26 mouse cellular contexts compared by ENCODE assay signal in genomic region chr8:122955195-122955594, GRCm38 (mm10).
DNase-seq lines count a peak whose midpoint lies in the region; ATAC-seq and TF ChIP-seq lines count a peak whose summit lies in the region.
"Had no signal": no experiment of that assay in that cellular context is flagged by ENCODE, and none has a peak within 500 bp of the region (broad histone marks: within the 10 kb centered on the region; RNA-seq: fewer than 3 reads in every experiment).

No protein-coding gene starts in this region.

- H3K9me3 ChIP-seq in liver, embryonic 11.5 days (ENCODE audit: control insufficient read depth, low read length) = no peaks in the 10 kb centered on the region
- H3K9me3 ChIP-seq in liver, embryonic 14.5 days (ENCODE audit: control insufficient read depth, low read length) = no peaks in the 10 kb centered on the region
- H3K9me3 ChIP-seq in liver, postnatal 0 days (ENCODE audit: low read length) = no peaks in the 10 kb centered on the region
- H3K9me3 ChIP-seq in MEL (replicated peaks; ENCODE audit: insufficient read depth, low read length) = no peaks in the 10 kb centered on the region
- H3K9me3 ChIP-seq: embryonic facial prominence, embryonic 13.5 days; embryonic facial prominence, embryonic 15.5 days; forebrain, embryonic 10.5 days; forebrain, embryonic 12.5 days; G1E had no signal

- H3K79me2 ChIP-seq in MEL (ENCODE audit: control insufficient read depth, insufficient read depth, low read length, poor library complexity) = peaks cover 86% of the 10 kb centered on the region

- TF ChIP-seq POLR2A in MEL (IDR thresholded peaks at IDR 0.05; ENCODE audit: control insufficient read depth in 1 of 2, insufficient read depth in 1 of 2, low read depth in 1 of 2, low read length in 2 of 2, poor library complexity in 1 of 2) = no peak

- no peak for ATAC-seq in liver, embryonic 11.5 days (replicated peaks; ENCODE audit: low FRiP score)
- ATAC-seq in liver, embryonic 14.5 days (ENCODE audit: insufficient read depth) = no peak
- ATAC-seq in liver, postnatal 0 days = no peak
- ATAC-seq in megakaryocyte progenitor cell, adult 5-6 weeks (replicated peaks; ENCODE audit: poor library complexity) = peak; percentile 29
- no peak for ATAC-seq in CD4-positive, CD25-positive, alpha-beta regulatory T cell, adult 4 months
- ATAC-seq: forebrain, embryonic 14.5 days; forebrain, embryonic 16.5 days had no signal

- peak overlapping the region; percentile 35; the same call in 1 of the 2 replicates for H3K4me2 ChIP-seq in liver, embryonic 11.5 days
- H3K4me2 ChIP-seq in liver, embryonic 14.5 days (ENCODE audit: low read depth) = no peak overlapping the region
- no peak overlapping the region for H3K4me2 ChIP-seq in liver, postnatal 0 days (ENCODE audit: low read depth, low read length)
- H3K4me2 ChIP-seq: embryonic facial prominence, embryonic 13.5 days; embryonic facial prominence, embryonic 15.5 days; forebrain, embryonic 12.5 days had no signal

- no peak for TF ChIP-seq RAD21 in MEL (IDR thresholded peaks at IDR 0.05; ENCODE audit: low read depth, low read length)

- no peak for DNase-seq in liver, embryonic 11.5 days (ENCODE audit: low spot score)
- DNase-seq in liver (no peak), MEL (ENCODE audit: low read depth, low spot score) (no peak)
- no peak for DNase-seq in liver, embryonic 14.5 days (ENCODE audit: low read depth in 3 of 3, low spot score in 3 of 3)
- no peak for DNase-seq in liver, postnatal 0 days
- no peak for DNase-seq in thymus, adult 18-20 months
- DNase-seq: adrenal gland, adult 2 months; adrenal gland, postnatal 25 days; cerebellum, adult 11 months; cerebellum, adult 18-20 months; cerebellum, adult 8-10 months; cerebellum, adult 9-11 months; cerebellum, postnatal 14 days; cerebellum, postnatal 36 days; embryo, embryonic 11 days had no signal

- peak; percentile 51 for TF ChIP-seq EP300 in liver, embryonic 14.5 days (IDR thresholded peaks at IDR 0.05; ENCODE audit: low read depth)
- TF ChIP-seq EP300 in liver, postnatal 0 days (IDR thresholded peaks at IDR 0.05; ENCODE audit: low read depth) = no peak
- no peak; a peak in 2 of 4 replicates for TF ChIP-seq EP300 in MEL (IDR thresholded peaks at IDR 0.05; ENCODE audit: low read depth in 1 of 2, low read length in 2 of 2)

- H3K4me3 ChIP-seq in liver, embryonic 11.5 days (ENCODE audit: low read depth, low read length) = no peak overlapping the region
- no peak overlapping the region for H3K4me3 ChIP-seq in liver, embryonic 14.5 days (ENCODE audit: insufficient read depth in 1 of 2, low read depth in 2 of 2, low read length in 2 of 2)
- no peak overlapping the region for H3K4me3 ChIP-seq in liver, postnatal 0 days (ENCODE audit: low read depth, low read length)
- no peak overlapping the region for H3K4me3 ChIP-seq in MEL (ENCODE audit: control insufficient read depth in 1 of 2, insufficient read depth in 1 of 2, low read depth in 2 of 2, low read length in 2 of 2)
- H3K4me3 ChIP-seq: embryonic facial prominence, embryonic 13.5 days; embryonic facial prominence, embryonic 15.5 days; erythroblast, embryonic 14.5 days; forebrain, embryonic 10.5 days; forebrain, embryonic 12.5 days had no signal

- H3K27ac ChIP-seq in liver, embryonic 11.5 days (ENCODE audit: low read depth, low read length) = no peak overlapping the region
- no peak overlapping the region for H3K27ac ChIP-seq in liver, embryonic 14.5 days
- no peak overlapping the region for H3K27ac ChIP-seq in liver, postnatal 0 days (ENCODE audit: low read depth)
- no peak overlapping the region for H3K27ac ChIP-seq in MEL (ENCODE audit: control insufficient read depth, low read depth, low read length)
- H3K27ac ChIP-seq: embryonic facial prominence, embryonic 13.5 days; embryonic facial prominence, embryonic 15.5 days; forebrain, embryonic 10.5 days; forebrain, embryonic 12.5 days had no signal

- H3K36me3 ChIP-seq in liver, embryonic 11.5 days (ENCODE audit: control insufficient read depth, insufficient read depth, low read length) = no peaks in the 10 kb centered on the region
- H3K36me3 ChIP-seq in liver, embryonic 14.5 days (replicated peaks; ENCODE audit: control insufficient read depth, insufficient read depth, low read depth) = no peaks in the 10 kb centered on the region
- no peaks in the 10 kb centered on the region for H3K36me3 ChIP-seq in liver, postnatal 0 days (replicated peaks; ENCODE audit: insufficient read depth, low read length)
- peaks cover 5 to 57% of the 10 kb centered on the region in 2 experiments for H3K36me3 ChIP-seq in MEL (ENCODE audit: control insufficient read depth in 1 of 2, insufficient read depth in 2 of 2, low read length in 2 of 2)
- H3K36me3 ChIP-seq: embryonic facial prominence, embryonic 13.5 days; embryonic facial prominence, embryonic 15.5 days; forebrain, embryonic 10.5 days; forebrain, embryonic 12.5 days had no signal

- TF ChIP-seq CTCF in liver, embryonic 14.5 days (IDR thresholded peaks at IDR 0.05; ENCODE audit: low read depth) = no peak
- no peak for TF ChIP-seq CTCF in liver, postnatal 0 days (IDR thresholded peaks at IDR 0.05; ENCODE audit: low read depth)
- no peak for TF ChIP-seq CTCF in MEL (IDR thresholded peaks at IDR 0.05 in 2 of 3, conservative IDR thresholded peaks at IDR 0.05 in 1 of 3; ENCODE audit: control insufficient read depth in 1 of 3, insufficient read depth in 1 of 3, low read depth in 2 of 3, low read length in 3 of 3, poor library complexity in 1 of 3, severe bottlenecking in 1 of 3)

- no peaks in the 10 kb centered on the region for H3K27me3 ChIP-seq in liver, embryonic 11.5 days (replicated peaks; ENCODE audit: control insufficient read depth, insufficient read depth, low read length)
- H3K27me3 ChIP-seq in liver, embryonic 14.5 days (ENCODE audit: control insufficient read depth, insufficient read depth, low read length) = no peaks in the 10 kb centered on the region
- H3K27me3 ChIP-seq in liver, postnatal 0 days (ENCODE audit: insufficient read depth, low read length) = no peaks in the 10 kb centered on the region
- no peaks in the 10 kb centered on the region for H3K27me3 ChIP-seq in MEL (ENCODE audit: control insufficient read depth in 1 of 2, insufficient read depth in 2 of 2, low read length in 2 of 2)
- H3K27me3 ChIP-seq: CH12.LX; embryonic facial prominence, embryonic 13.5 days; embryonic facial prominence, embryonic 15.5 days; forebrain, embryonic 12.5 days had no signal

- no peak overlapping the region for H3K9ac ChIP-seq in liver, embryonic 11.5 days (ENCODE audit: low read depth, low read length)
- H3K9ac ChIP-seq in liver, embryonic 14.5 days (replicated peaks) = no peak overlapping the region
- no peak overlapping the region for H3K9ac ChIP-seq in liver, postnatal 0 days (replicated peaks)
- H3K9ac ChIP-seq in MEL (ENCODE audit: control insufficient read depth, low read depth, low read length, poor library complexity, severe bottlenecking) = no peak overlapping the region
- H3K9ac ChIP-seq: embryonic facial prominence, embryonic 13.5 days; embryonic facial prominence, embryonic 15.5 days; forebrain, embryonic 12.5 days had no signal

- H3K4me1 ChIP-seq in liver, embryonic 11.5 days (replicated peaks; ENCODE audit: control insufficient read depth, insufficient read depth, low read length) = peaks cover 64% of the 10 kb centered on the region
- H3K4me1 ChIP-seq in liver, embryonic 14.5 days (replicated peaks; ENCODE audit: control insufficient read depth in 2 of 2, insufficient read depth in 2 of 2, low read length in 1 of 2) = peaks cover 15 to 58% of the 10 kb centered on the region in 2 experiments
- peaks cover 55% of the 10 kb centered on the region for H3K4me1 ChIP-seq in liver, postnatal 0 days (ENCODE audit: insufficient read depth)
- H3K4me1 ChIP-seq in MEL (ENCODE audit: control insufficient read depth in 1 of 2, insufficient read depth in 2 of 2, low read length in 2 of 2) = peaks cover 32 to 44% of the 10 kb centered on the region in 2 experiments

TF ChIP-seq in MEL, 35 proteins besides CTCF, POLR2A, EP300 and RAD21:
- TF ChIP-seq BHLHE40 (IDR thresholded peaks at IDR 0.05; ENCODE audit: borderline replicate concordance, low read depth, low read length) = no peak
- no peak for TF ChIP-seq ZNF384 (IDR thresholded peaks at IDR 0.05; ENCODE audit: low read depth, low read length)
- peak; percentile 62 for TF ChIP-seq TAL1 (IDR thresholded peaks at IDR 0.05; ENCODE audit: low read length)
- TF ChIP-seq GATA1 (IDR thresholded peaks at IDR 0.05; ENCODE audit: low read depth, low read length) = peak; percentile 38; the same call in 1 of the 2 replicates
TF ChIP-seq in MEL: peak in this region for 2.
